Mouse (Mus musculus) liver (tissue): Measurements from ENCODE around the gene Mrpl27.
"Not testable (repeated sequence)": the region's sequence is repeated elsewhere in the genome, so short reads cannot be mapped to it uniquely, and the experiment has no call there.

Source experiments
- DNase-seq: peaks from one replicate; pipeline ENCODE4 v3.0.0-alpha.2; 2020; ENCODE audit warnings: mixed read lengths

The Mrpl27 gene

DNA sequence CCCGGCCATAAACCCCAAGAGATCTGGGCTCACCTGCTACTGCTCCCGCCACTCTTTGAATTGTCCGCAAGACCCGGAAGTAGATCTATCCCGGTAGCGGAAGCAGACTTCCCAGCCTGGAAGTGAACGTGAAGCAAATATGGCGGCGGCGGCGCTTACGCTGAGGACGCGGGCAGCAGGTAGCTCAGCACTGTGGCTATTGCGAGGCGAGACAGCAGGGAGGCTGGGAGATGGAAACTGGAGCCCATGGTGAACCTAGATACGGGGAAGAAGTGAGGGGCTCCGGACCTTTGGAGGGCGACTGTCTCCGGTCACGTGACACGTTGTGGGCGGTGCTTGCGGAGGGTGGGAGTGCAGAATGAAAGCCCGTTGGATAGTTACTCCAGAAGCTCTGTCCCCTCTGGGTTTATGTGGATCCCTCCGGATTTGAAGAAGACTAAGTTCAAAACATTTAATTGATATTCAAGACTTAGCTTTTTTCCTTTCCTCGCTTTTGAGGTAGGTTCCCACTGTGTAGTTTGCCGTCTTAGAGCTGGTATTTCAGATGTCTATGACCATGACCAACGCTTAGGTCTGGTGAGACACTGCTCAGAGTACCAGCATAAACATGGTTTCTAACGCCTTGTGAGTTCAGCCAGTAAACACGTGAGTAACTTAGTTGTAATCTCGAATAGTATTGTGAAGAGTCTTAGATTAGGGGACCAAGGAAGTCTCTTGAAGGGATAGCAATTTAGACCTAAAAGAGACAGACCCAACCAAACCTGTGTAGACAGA lies at the start of gene Mrpl27, which contains the start of gene Eme1:
TSS of gene Mrpl27 (plus strand) at position 105 of the 774 bp plus-strand sequence.
TSS of gene Eme1 (minus strand) at position 302 of the 774 bp plus-strand sequence.
- DNase-seq: peak; percentile 84

DNA sequence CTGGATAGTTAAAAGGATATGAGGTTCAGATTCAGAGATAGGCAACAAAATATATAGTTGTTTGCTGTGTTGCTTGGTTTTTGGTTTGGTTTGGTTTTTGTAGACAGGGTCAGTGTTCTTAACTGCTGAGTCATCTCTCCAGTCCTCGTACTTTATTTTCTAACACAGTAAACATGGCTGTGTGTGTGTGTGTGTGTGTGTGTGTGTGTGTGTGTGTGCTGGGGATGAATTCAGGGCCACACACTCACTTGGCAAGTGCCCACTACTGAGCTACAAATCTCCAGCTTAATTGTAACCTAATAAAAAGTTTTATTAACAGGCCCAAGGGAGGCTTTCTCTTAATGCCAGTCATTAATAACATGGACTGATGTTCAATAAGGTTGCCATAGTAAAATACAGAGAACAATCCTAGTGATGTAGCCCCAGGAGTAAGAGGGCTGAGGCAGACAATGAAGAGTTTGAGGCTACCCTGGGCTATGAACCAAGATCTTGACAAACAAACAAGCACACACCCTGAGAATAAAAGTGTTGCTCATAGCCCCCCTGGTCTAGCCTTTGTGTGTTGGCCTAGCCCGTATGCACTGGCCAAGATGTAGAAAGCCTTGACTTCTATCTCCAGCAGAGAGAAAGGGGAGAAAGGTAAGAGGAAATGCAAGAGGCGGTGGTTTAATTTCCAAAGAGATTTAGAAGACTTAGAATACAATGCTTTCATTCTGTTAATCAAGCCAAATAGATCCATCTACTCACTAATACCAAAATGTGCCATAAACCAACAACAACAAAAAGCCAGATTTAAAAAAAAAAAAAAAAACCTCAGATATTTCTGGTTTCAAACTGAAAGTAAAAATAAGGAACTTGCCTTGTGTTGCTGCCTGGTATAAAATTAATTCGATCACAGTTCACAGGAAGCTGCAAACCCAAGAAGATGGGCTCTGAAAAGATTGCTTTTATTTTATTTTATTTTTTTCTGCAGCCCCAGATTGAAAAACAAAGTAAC lies 42.5 kb upstream of the Mrpl27 start:
- no peak for DNase-seq

DNA sequence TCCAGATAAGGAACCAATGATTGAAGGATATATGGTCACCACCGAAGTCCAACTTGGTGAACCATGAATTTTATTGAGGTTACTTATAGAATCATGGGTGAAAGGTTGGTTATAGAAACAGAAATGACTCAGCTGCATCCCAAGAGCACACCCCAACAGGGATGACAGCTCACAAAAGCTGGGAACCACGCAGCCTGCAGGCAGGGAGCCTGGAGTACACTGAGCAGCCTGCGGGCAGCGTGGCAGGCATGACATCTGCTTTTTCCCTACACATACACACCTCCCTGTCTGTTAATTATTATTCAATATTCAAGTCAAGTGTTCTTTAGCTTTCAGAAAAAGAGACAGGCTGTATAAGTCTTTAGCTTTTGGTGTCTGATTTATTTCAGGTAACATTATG lies 39.0 kb upstream of the Mrpl27 start:
- DNase-seq: no peak

DNA sequence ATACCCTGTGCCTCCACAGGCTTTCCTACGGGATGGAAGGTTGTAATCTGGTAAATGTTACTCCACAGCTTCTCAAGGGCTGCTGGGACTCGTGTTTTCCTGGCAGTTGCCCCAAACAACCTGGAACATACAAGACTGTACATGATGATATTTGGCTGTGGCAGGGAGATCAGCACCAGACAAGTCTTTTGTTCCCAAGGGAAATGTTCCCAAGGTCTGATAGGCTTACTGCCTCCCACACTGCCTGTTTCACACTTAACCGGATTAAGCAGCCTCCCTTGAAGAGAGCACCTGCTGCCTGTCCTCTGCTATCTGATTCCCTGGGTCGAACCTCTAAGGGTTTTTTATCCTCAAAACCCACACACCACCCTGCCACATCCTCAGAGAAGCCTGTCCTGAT lies 38.1 kb upstream of the Mrpl27 start:
- no peak for DNase-seq

DNA sequence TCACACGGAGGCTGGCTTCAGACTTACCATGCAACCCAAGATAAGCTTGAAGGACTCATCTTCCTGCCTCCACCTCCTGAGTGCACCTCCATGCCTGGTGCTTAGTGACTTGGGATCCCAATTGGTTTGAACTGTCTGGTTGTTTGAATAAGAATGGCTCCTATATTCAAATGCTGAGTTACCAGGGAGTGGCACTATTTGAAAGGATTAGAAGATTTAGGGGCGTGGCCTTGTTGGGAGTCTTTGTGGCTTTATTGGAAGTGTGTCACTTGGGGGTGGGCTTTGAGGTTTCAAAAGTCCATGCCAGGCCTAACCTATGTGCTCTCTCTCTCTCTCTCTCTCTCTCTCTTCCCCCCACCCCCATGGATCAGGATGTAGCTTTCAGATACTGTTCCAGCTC lies 35.9 kb upstream of the Mrpl27 start:
- no peak for DNase-seq

DNA sequence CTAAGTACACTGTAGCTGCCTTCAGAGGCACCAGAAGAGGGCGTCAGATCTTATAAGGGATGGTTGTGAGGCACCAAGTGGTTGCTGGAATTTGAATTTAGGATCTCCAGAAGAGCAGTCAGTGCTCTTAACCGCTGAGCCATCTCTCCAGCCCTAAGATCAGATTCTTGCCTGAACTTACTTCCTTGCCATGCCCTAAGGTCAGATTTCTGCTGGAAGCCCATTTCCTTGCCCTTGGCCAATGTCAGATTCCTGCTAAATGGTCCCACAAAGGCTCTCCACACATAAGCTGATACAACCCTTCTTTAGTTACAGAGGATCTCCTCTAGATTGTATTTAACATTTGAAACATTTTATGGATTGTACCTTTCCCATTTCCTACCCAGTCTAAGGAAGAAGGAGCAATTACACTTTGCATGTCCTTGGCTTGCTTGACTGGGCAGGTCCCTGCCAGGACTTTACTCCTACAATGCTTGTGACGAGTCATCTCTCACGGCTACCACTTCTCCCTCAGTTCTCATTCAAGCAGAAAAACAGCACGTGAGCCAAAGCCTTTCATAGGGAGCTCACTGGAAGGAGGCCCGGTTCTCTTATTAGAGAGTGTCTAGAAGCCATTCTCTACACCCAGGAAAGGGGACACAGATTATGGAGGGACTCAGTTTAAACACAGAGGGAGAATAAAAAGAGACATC lies 32.7 kb upstream of the Mrpl27 start:
- no peak for DNase-seq

DNA sequence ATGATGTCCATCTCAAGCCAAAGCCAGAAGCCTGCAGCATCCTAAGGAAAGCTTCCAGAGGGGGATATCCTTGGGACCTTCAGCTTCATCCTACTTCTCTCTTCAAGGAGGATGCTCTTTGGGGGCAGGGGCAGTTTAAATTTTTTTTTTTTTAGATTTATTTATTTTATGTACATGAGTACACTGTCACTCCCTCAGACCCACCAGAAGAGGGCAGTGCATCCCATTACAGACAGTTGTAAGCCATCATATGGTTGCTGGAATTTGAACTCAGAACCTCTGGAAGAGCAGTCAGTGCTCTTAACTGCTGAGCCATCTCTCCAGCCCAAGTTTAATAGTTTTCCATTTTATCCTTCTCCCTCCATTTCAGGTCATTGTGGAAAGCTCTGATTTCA lies 32.1 kb upstream of the Mrpl27 start:
- no peak for DNase-seq

DNA sequence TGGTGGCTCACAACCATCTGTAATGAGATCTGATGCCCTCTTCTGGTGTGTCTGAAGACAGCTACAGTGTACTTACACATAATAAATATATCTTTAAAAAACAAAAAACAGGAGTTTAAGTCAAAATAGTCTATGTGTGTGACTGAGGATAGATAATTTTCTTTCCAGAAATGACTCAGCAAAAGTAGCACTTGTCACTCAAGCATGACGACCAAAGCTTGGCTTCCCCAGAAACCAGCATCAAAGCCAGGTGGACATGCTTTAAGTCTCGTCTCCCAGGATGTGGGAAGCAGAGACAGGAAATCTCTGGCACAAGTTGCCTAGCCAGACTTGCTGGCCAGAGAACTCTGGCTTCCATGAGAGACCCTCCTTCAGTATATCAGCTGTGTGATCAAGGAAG lies 31.4 kb upstream of the Mrpl27 start:
- no peak for DNase-seq

DNA sequence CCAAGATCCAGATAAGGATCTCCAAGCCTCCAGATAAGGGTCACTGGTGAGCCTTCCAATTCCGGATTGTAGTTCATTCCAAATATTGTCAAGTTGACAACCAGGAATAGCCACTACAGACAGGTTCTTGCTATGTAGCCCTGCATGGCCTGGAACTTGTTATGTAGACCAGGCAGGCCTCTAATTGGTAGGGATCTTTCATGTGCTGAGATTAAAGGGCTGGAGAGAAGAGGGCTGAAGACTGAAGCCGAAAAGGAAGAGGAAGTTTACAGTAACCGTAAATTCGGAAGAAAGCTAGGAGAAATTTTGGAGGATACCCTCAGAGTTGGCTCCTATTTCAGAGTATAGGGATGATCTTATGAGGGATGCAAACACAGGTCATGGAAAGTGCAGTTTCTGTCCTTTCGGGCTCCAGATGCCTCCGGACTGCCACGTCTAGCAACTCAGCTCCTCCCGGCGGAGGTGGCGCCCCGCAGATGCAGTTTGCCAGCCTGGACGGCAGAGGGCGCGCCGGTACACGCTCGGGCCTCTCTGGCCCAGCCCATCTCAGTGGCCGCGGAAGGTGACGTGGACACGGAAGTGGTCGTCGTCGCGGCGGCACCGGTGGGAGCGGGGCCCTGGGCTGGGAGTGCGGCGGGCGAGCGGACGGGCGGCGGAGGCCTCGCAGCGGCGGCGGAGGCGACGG lies 24.2 kb upstream of the Mrpl27 start, which contains the start of gene Lrrc59:
TSS of gene Lrrc59 (plus strand) at position 569 of the 685 bp plus-strand sequence.
- peak; percentile 95 for DNase-seq

DNA sequence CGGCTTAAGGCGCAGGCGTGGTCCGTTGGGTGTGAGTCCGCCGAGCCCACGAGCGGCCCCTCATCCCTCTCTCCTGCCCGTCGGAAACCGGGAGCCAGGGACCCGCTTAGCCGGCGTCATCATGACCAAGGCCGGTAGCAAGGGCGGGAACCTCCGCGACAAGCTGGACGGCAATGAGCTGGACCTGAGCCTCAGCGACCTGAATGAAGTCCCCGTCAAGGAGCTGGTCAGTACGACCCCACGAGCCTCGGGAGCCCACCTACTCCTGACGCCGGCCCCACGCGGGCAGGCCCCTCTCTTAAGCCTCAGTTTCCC lies 23.7 kb upstream of the Mrpl27 start:
- no peak for DNase-seq

DNA sequence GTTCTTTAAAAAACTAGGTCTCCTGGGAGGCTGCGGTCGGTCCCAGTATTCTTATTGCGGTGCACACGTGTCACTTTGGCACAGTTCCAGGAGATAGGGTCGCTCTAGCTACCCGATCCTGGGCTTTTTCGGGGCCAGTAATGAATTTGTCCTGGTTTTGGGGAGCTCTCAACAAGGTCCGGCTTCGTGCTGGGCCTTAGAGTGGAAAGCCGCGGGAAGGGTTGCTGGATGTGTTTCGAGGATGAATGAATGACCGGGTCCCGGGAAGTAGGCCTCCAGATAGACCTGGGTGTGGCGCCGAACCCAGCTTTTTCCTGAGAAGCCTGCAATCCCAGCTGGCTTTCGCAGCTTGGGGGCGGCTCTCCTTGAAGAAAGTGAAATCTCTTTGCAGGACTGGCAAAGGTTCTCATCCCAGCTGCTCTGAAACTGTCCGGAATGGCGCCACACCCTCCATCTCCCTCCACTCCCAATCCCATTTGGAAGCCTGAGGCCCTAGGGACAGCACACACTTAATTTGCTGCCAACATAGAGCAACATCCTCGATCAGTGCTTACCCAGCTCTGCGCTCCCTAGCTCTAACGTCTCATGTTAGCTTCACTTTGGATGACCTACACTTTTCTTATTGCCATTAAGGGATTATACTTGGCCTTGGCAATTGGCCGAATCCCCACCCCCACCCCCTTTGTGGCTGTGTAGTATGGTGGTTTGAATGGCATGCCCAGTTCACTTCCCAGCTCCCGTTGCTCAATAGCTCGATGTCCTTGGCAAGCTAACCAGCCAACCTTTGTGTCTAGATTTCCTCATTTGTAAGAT lies 23.2 kb upstream of the Mrpl27 start:
- DNase-seq: peak; percentile 49

DNA sequence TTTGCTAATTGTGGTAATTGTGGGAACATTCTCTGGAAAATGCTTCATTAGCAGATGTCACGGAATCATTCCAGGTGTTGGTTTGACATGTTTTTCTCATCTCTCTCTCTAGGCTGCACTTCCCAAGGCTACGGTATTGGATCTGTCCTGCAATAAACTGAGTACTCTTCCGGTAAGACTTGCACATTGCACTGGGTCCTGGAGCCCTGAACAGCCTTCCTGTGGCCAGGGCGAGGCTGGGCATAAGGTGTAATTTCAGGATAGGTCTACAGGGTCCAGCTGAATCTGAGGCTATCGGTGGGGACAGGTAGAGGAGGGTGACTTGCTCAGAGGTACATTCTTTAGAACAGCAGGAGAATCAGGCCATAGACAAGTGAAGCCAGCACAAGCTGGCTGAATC lies 21.6 kb upstream of the Mrpl27 start:
- no peak for DNase-seq

DNA sequence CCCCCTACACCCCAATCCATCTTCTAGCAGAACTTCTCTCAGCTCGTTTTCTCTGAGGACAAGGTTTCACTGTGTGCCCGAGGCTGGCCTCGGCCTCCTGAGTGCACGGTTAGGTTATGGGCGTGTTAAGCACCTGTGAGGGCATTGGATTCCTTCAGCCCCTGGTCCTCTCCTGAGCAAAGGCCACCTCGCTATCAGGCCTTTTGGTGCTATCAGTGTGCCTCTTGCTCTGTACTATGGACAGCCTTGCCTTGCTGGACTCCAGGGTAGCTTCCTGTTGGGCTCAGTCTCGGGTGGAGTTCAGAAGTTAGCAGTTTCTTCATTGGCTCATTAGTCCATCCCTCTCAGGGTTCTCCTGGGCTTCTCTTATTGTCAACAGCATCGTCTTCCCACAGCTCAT lies 20.6 kb upstream of the Mrpl27 start:
- no peak for DNase-seq

DNA sequence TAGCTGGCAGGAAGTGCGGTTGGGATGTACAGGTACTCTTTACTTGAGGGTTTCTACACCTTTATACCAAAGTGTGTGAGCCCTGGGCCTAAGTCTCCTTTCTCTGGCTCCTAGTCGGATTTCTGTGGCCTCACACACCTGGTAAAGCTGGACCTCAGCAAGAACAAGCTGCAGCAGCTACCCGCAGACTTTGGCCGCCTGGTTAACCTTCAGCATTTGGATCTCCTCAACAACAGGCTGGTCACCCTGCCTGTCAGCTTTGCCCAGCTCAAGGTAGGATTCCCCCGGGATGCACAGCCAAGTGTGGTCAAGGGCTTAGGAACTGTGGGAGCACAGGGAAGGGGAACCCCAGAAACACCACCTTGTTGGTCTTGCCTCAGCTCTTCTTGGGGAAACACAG lies 19.1 kb upstream of the Mrpl27 start:
- DNase-seq: no peak

DNA sequence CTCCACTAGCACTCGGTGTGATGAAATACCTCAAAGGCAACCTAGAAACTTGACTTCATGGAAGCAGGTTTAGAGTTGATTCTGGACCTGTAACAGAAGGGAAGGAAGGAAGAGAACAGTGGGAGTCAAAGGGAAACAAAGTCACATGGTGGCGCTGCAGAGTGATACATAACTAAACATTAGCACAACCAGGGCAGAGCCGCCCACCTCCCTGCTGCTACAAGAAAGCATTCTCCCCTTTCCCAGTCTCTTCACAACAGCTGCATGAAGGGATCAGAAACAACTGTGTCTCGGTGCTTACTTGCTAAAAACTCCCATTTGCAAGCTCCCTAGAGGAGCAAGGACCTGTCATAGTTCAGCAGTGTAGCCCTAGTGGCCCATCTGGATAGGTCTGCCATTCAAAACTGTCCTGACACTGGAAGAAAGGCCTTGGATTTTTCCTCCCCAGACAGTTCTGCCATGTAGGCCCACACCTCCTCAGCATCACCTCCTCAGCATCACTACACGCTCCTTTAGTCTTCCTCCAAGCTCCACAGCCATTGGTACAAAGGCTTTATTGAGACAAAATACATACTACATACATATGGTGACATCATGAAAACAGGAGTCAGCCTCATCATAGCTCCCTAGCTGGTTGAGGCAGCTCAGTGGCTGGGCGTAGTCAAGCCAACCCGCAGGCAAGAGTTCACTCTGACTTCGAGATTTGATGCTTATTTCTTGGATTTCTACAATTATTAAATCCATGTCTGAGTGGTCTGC lies 8.9 kb upstream of the Mrpl27 start:
- DNase-seq: no peak

DNA sequence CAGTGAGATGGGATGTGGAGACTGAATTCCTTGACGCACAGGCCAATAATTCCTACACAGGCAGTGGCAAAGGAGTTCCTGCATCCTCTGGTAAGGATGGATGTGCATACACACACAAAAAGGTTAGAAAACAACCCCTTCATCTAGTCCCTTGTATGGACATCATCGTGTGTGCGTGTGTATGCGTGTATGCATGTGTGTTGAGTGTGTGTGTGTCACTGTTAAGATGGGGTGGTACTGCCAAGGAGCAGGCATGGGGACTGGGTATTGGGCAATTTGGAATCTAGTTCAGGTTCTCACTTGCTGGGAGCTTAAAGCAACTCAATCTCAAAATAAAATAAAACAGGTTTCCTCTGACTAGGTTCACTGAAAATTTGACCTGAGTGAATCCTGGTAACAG lies 7.1 kb upstream of the Mrpl27 start:
- DNase-seq: no peak

DNA sequence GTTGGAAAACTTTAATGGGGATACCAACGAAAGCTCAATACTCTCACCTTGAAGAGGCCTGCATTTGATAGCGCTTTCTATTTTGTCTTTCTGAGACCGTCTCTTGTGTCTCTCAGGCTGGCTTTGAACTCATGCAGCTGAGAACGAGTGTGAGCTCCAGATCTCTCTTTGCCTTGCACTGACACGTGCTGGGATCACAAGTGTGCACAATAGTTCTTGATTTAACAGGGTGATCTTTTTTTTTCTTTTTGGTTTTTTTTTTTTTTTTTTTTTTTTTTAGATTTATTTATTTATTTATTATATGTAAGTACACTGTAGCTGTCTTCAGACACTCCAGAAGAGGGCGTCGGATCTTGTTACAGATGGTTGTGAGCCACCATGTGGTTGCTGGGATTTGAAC lies 2.3 kb upstream of the Mrpl27 start:
- not testable (repeated sequence) for DNase-seq

DNA sequence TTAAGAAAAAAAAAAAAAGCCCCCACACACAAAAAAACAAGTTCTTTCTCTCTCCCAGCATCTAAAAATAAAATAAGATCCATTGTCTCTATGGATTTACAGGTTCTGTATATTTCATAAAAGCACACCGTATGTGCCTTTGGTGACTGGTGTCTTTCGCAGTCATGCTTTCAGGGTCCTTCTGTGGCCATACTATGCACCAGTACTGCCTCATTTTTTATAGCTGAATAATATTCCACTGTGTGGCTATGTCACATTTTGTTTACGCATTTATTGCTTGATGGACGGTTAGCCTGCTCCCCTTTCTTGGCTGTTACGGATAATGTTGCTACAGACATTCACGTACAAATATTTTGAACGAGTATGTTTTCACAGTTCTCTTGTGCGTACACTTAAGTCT lies 594 bp upstream of the Mrpl27 start:
- no peak for DNase-seq

DNA sequence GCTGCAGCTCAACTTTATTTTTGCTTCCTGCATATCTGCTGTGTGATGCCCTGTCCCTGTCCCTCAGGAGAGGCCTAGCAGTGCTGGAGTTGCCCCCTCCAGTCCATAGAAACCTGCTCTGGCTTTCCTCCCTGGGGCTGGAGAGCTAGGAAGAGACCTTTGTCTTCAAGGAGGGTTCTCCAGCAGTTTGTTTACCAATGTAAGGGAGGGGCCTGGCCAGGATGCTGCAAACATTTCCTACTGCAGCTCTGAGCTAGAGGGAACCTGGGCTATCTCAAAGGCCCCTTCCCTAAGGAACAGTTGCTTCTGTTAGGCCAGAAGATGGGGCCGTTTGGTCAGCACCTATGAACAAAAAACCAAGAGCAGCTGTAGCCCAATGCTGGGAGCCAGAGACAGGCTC lies 7.8 kb downstream of the Mrpl27 start:
- DNase-seq: no peak

DNA sequence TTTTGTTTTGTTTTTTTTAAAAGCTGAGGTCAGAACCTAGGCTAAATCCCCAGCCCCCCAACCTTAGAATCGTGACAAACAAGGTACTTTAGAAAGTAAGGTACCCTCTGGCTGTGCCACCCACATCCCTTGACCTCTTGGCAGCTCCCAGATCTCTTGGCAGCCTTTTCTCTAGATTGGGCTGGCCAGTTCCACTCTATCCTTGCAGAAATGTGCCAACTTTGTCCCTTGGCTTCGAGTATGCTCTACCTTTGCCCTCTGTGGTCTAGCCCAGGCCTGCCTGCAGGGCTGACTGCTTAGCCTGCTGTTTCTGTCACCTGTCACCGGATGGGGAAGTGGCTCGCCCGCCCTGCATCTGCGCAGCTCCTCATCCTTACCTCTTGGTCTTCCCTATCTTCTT lies 11.7 kb downstream of the Mrpl27 start:
- no peak for DNase-seq

DNA sequence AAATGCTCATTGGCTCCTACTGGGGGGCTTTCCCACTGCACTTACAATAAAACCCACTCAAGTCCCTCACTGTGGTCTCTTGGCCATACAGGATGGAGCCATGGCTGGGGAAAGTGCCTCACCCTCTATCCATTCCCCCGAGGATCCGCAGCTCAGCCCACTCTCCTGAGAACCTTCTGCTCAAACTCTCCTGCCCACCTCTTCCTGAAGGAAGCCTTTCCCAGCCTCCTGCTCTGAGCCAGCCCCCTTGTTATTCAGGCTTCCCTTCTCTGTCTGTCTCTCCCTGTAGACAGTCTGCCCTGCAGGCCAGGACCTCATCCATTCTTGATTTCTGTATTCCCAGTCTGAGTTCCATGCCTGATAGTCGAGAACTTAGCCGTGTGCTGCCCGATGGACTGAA lies 21.4 kb downstream of the Mrpl27 start:
- DNase-seq: no peak
